Mouse (Mus musculus) kidney, embryonic 16.5 days (tissue): Measurements from ENCODE around the gene Crb1. TPM values are rescaled to one million over a fixed set of nuclear protein-coding genes. Genes with fewer than 3 reads are reported as not detected.
"Not testable (repeated sequence)": the region's sequence is repeated elsewhere in the genome, so short reads cannot be mapped to it uniquely, and the experiment has no call there.

Experiments
- ATAC-seq: fragments of 200-750 bp; cut with Nextera tagmentation; 2 replicates; pipeline ENCODE4 v1.8.0; 2017; ENCODE audit warnings: moderate TSS enrichment; ENCODE audit not compliant: low FRiP score, low TSS enrichment
- H3K27ac ChIP-seq: fragments of 300-500 bp; sonication (generic); 2 replicates; pipeline ENCODE4 v1.5.1; 2014; ENCODE audit warnings: low read length
- H3K27me3 ChIP-seq: fragments of 300-500 bp; sonication (generic); 2 replicates; pipeline ENCODE4 v1.6.1; 2014; ENCODE audit warnings: low read length, control low read depth, mixed read lengths; ENCODE audit not compliant: insufficient read depth
- H3K36me3 ChIP-seq: fragments of 300-500 bp; sonication (generic); 2 replicates; pipeline ENCODE4 v1.6.1; 2014; ENCODE audit warnings: low read length, control low read depth, mixed read lengths; ENCODE audit not compliant: insufficient read depth
- H3K4me1 ChIP-seq: fragments of 300-500 bp; sonication (generic); 2 replicates; pipeline ENCODE4 v1.6.1; 2014; ENCODE audit warnings: low read length, control low read depth, mixed read lengths; ENCODE audit not compliant: insufficient read depth
- H3K4me2 ChIP-seq: fragments of 300-500 bp; sonication (generic); replicated peaks from 2 replicates; pipeline ENCODE4 v1.6.1; 2014; ENCODE audit warnings: low read depth, low read length
- H3K4me3 ChIP-seq: fragments of 300-500 bp; sonication (generic); 2 replicates; pipeline ENCODE4 v1.5.1; 2014; ENCODE audit warnings: mild to moderate bottlenecking, low read length
- H3K9ac ChIP-seq: fragments of 300-500 bp; sonication (generic); replicated peaks from 2 replicates; pipeline ENCODE4 v1.6.1; 2014; ENCODE audit warnings: low read length
- H3K9me3 ChIP-seq: fragments of 300-500 bp; sonication (generic); 2 replicates; pipeline ENCODE4 v1.6.1; 2016; ENCODE audit warnings: low read length, control low read depth
- WGBS: fragments of 180-500 bp; shearing (Covaris S2); extraction: QIAGEN DNeasy Blood & Tissue Kit; methylation state at CpG from one replicate; pipeline ENCODE4 v1.1.7; 2014; 5-methylcytosine and 5-hydroxymethylcytosine counted together
- polyA plus RNA-seq: library from polyadenylated mRNA; unstranded; fragments of >200 nt; fragmentation: Nextera tagmentation; extraction: Ambion mirVana; gene quantifications from 2 replicates; pipeline ENCODE4 v1.2.1, GENCODE M21; 2015

Gene Crb1
- polyA plus RNA-seq, 1 experiment from 2014 or later = 0.20 TPM

- H3K9me3 ChIP-seq = no peaks in the 10 kb centered on the region
- no peak overlapping the region for H3K4me3 ChIP-seq
- no peaks in the 10 kb centered on the region for H3K27me3 ChIP-seq
- H3K4me2 ChIP-seq = no peak overlapping the region
- no peaks in the 10 kb centered on the region for H3K36me3 ChIP-seq
- WGBS = 5% methylated on average over 1 of the region's 2 CpGs
- peak; percentile 70; the same call in 1 of the 2 replicates for ATAC-seq
- H3K27ac ChIP-seq = no peak overlapping the region
- H3K9ac ChIP-seq = no peak overlapping the region
- no peaks in the 10 kb centered on the region for H3K4me1 ChIP-seq
Measured at GRCm38 (mm10) chr1:139340178-139340859, 36.6 kb downstream of the Crb1 start.

- no peak for ATAC-seq
- Histone ChIP-seq H3K4me3 (no peak overlapping the region), H3K9ac (no peak overlapping the region), H3K27me3 (no peaks in the 10 kb centered on the region), H3K4me2 (no peak overlapping the region), H3K36me3 (no peaks in the 10 kb centered on the region), H3K27ac (no peak overlapping the region), H3K9me3 (no peaks in the 10 kb centered on the region), H3K4me1 (no peaks in the 10 kb centered on the region)
- WGBS = 85% methylated on average over 2 of the region's 2 CpGs
Measured at GRCm38 (mm10) chr1:139336997-139337396, 39.9 kb downstream of the Crb1 start.

GRCm38 (mm10) chr1:139328811-139329210 is 48.1 kb downstream of the Crb1 start:
- WGBS = 58% methylated on average over 1 of the region's 1 CpGs
- no peak overlapping the region for H3K4me2 ChIP-seq
- H3K9me3 ChIP-seq = no peaks in the 10 kb centered on the region
- H3K4me3 ChIP-seq = no peak overlapping the region
- H3K4me1 ChIP-seq = no peaks in the 10 kb centered on the region
- no peak overlapping the region for H3K9ac ChIP-seq
- no peaks in the 10 kb centered on the region for H3K36me3 ChIP-seq
- ATAC-seq = no peak
- H3K27ac ChIP-seq = no peak overlapping the region
- H3K27me3 ChIP-seq = no peaks in the 10 kb centered on the region

- H3K4me2 ChIP-seq = no peak overlapping the region
- 77% methylated on average over 5 of the region's 5 CpGs for WGBS
- H3K4me3 ChIP-seq = no peak overlapping the region
- H3K27ac ChIP-seq = no peak overlapping the region
- H3K36me3 ChIP-seq = no peaks in the 10 kb centered on the region
- H3K27me3 ChIP-seq = no peaks in the 10 kb centered on the region
- no peaks in the 10 kb centered on the region for H3K4me1 ChIP-seq
- ATAC-seq = no peak
- H3K9me3 ChIP-seq = no peaks in the 10 kb centered on the region
- H3K9ac ChIP-seq = no peak overlapping the region
Measured at GRCm38 (mm10) chr1:139328286-139328685, 48.6 kb downstream of the Crb1 start.

GRCm38 (mm10) chr1:139325378-139325777 is 51.5 kb downstream of the Crb1 start:
- H3K9me3 ChIP-seq = no peaks in the 10 kb centered on the region
- no peak for ATAC-seq
- H3K27me3 ChIP-seq = no peaks in the 10 kb centered on the region
- H3K27ac ChIP-seq = no peak overlapping the region
- H3K4me2 ChIP-seq = no peak overlapping the region
- 59% methylated on average over 2 of the region's 2 CpGs for WGBS
- no peaks in the 10 kb centered on the region for H3K36me3 ChIP-seq
- no peak overlapping the region for H3K9ac ChIP-seq
- H3K4me3 ChIP-seq = no peak overlapping the region
- no peaks in the 10 kb centered on the region for H3K4me1 ChIP-seq

- Histone ChIP-seq H3K27ac (no peak overlapping the region), H3K4me3 (no peak overlapping the region), H3K4me2 (no peak overlapping the region; the same call in 1 of the 2 replicates), H3K36me3 (no peaks in the 10 kb centered on the region), H3K27me3 (no peaks in the 10 kb centered on the region), H3K9ac (no peak overlapping the region), H3K4me1 (no peaks in the 10 kb centered on the region), H3K9me3 (0 out of 2 replicates have a peak, but pooled peaks cover 3% of the 10 kb centered on the region)
- ATAC-seq = peak; percentile 85; the same call in 1 of the 2 replicates
- 12% methylated on average over 6 of the region's 6 CpGs for WGBS
Measured at GRCm38 (mm10) chr1:139319798-139320197, 57.1 kb downstream of the Crb1 start.

GRCm38 (mm10) chr1:139314297-139314874 is 62.5 kb downstream of the Crb1 start:
- no peak overlapping the region for H3K4me2 ChIP-seq
- H3K27me3 ChIP-seq = no peaks in the 10 kb centered on the region
- H3K4me1 ChIP-seq = no peaks in the 10 kb centered on the region
- ATAC-seq = no peak
- 86% methylated on average over 4 of the region's 4 CpGs for WGBS
- no peak overlapping the region for H3K9ac ChIP-seq
- no peaks in the 10 kb centered on the region for H3K36me3 ChIP-seq
- no peak overlapping the region for H3K4me3 ChIP-seq
- H3K9me3 ChIP-seq = 0 out of 2 replicates have a peak, but pooled peaks cover 3% of the 10 kb centered on the region
- H3K27ac ChIP-seq = no peak overlapping the region

GRCm38 (mm10) chr1:139308915-139309314 is 68.0 kb downstream of the Crb1 start:
- Histone ChIP-seq H3K27ac (no peak overlapping the region), H3K9ac (no peak overlapping the region), H3K4me1 (no peaks in the 10 kb centered on the region), H3K36me3 (no peaks in the 10 kb centered on the region), H3K27me3 (no peaks in the 10 kb centered on the region), H3K4me3 (no peak overlapping the region), H3K9me3 (no peaks in the 10 kb centered on the region), H3K4me2 (no peak overlapping the region)
- 60% methylated on average over 4 of the region's 4 CpGs for WGBS
- no peak for ATAC-seq

GRCm38 (mm10) chr1:139302519-139302918 is 74.4 kb downstream of the Crb1 start:
- H3K9me3 ChIP-seq, H3K9ac ChIP-seq, H3K4me1 ChIP-seq, H3K27ac ChIP-seq, H3K27me3 ChIP-seq, H3K36me3 ChIP-seq, H3K4me3 ChIP-seq, ATAC-seq, H3K4me2 ChIP-seq: not testable (repeated sequence)

- ATAC-seq = no peak
- Histone ChIP-seq H3K4me2 (no peak overlapping the region), H3K9ac (no peak overlapping the region), H3K9me3 (no peaks in the 10 kb centered on the region), H3K27me3 (no peaks in the 10 kb centered on the region), H3K4me3 (no peak overlapping the region), H3K27ac (no peak overlapping the region), H3K36me3 (no peaks in the 10 kb centered on the region), H3K4me1 (no peaks in the 10 kb centered on the region)
- WGBS = 90% methylated on average over 5 of the region's 5 CpGs
Measured at GRCm38 (mm10) chr1:139301830-139302229, 75.1 kb downstream of the Crb1 start.
